Mouse (Mus musculus) G1E (cell line): ENCODE results near the gene Dcst2.

Experiments
- CTCF ChIP-seq: IDR thresholded peaks from 2 replicates; pipeline ENCODE4 v1.5.1; 2012; ENCODE audit warnings: low read depth, low read length, inconsistent platforms, mixed read lengths
- GATA1 ChIP-seq: IDR thresholded peaks from 2 replicates; pipeline ENCODE4 v1.6.1; 2012; ENCODE audit warnings: borderline replicate concordance, low read length, inconsistent platforms, mixed read lengths
- GATA2 ChIP-seq: IDR thresholded peaks from 2 replicates; pipeline ENCODE4 v1.6.1; 2012; ENCODE audit warnings: low read depth, low read length, inconsistent platforms, borderline replicate concordance
- POLR2AphosphoS5 ChIP-seq: IDR thresholded peaks from 2 replicates; pipeline ENCODE4 v1.6.1; 2012; ENCODE audit warnings: low read depth, low read length, inconsistent platforms; ENCODE audit not compliant: insufficient replicate concordance
- TAL1 ChIP-seq: conservative IDR thresholded peaks from 2 replicates; pipeline ENCODE4 v1.6.1; 2012; ENCODE audit warnings: low read depth, low read length, inconsistent platforms, mixed read lengths

DNA sequence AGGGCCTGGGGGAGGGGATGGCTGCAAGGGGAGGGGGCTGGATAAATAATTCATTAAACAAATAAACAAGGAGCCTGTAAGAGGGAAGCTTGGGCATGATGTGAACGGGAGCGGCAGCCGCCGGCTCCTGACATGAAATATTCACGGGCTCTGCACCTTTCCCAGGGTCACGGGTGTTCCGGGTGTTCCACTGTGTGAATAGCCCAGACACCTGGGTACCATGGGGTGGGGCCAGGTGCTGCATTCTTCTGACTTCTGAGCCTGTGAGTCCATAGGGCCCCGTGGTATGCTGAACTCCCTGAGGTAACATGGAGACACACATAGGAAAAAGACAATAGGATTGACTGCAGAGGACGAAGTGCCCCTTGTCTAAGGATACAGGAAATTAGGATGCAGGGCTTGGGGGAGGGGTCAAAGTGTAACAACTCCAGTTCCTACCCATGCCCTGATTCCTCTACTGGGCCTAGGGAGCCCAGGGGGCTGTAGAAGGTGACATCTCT, 34.4 kb upstream of the Dcst2 start:
- no peak for TF ChIP-seq CTCF
- TF ChIP-seq GATA1 = no peak
- TF ChIP-seq TAL1 = no peak
- TF ChIP-seq POLR2AphosphoS5 = no peak
- no peak for TF ChIP-seq GATA2
